9 mouse cellular contexts compared by ENCODE assay signal in genomic region chr9:102352186-102353055, GRCm38 (mm10). TPM values are rescaled to one million over a fixed set of nuclear protein-coding genes. Genes with fewer than 3 reads are reported as not detected.
DNase-seq lines count a peak whose midpoint lies in the region; ATAC-seq lines count a peak whose summit lies in the region.
"Had no signal": no experiment of that assay in that cellular context is flagged by ENCODE, and none has a peak within 500 bp of the region (broad histone marks: within the 10 kb centered on the region; RNA-seq: fewer than 3 reads in every experiment).

No protein-coding gene starts in this region.

- H3K36me3 ChIP-seq in heart, embryonic 10.5 days, result no peaks in the 10 kb centered on the region
- no peaks in the 10 kb centered on the region for H3K36me3 ChIP-seq in embryonic facial prominence, embryonic 15.5 days
- no peaks in the 10 kb centered on the region for H3K36me3 ChIP-seq in limb, embryonic 10.5 days
- H3K36me3 ChIP-seq in stomach, embryonic 16.5 days (ENCODE audit: control insufficient read depth, insufficient read depth, low read length), result no peaks in the 10 kb centered on the region

- H3K4me1 ChIP-seq in heart, embryonic 10.5 days, result peaks cover 42% of the 10 kb centered on the region
- peaks cover 22% of the 10 kb centered on the region for H3K4me1 ChIP-seq in embryonic facial prominence, embryonic 15.5 days
- H3K4me1 ChIP-seq in limb, embryonic 10.5 days, result peaks cover 26% of the 10 kb centered on the region
- H3K4me1 ChIP-seq in stomach, embryonic 16.5 days (ENCODE audit: control insufficient read depth, insufficient read depth, low read length), result peaks cover 5% of the 10 kb centered on the region; the same call in 1 of the 2 replicates

- no peaks in the 10 kb centered on the region for H3K9me3 ChIP-seq in heart, embryonic 10.5 days
- H3K9me3 ChIP-seq in embryonic facial prominence, embryonic 15.5 days (replicated peaks), result no peaks in the 10 kb centered on the region
- H3K9me3 ChIP-seq in limb, embryonic 10.5 days (replicated peaks), result no peaks in the 10 kb centered on the region
- no peaks in the 10 kb centered on the region for H3K9me3 ChIP-seq in stomach, embryonic 16.5 days (replicated peaks; ENCODE audit: control insufficient read depth, low read length)

- ATAC-seq in embryonic facial prominence, embryonic 15.5 days (ENCODE audit: insufficient number of reproducible peaks, low FRiP score, low TSS enrichment, low read depth), result no peak
- ATAC-seq in stomach, embryonic 16.5 days (ENCODE audit: insufficient read depth, low FRiP score), result no peak
- ATAC-seq in megakaryocyte progenitor cell, adult 5-6 weeks (replicated peaks; ENCODE audit: poor library complexity), result no peak

- intact Hi-C loops in heart, postnatal 10 days (cut with DNase I), result loop anchor here (2.0 to 10.0 kb wide), 6 partner anchors 88 to 1170 kb away; no protein-coding TSS in a partner anchor

- no peak overlapping the region for H3K9ac ChIP-seq in embryonic facial prominence, embryonic 15.5 days
- no peak overlapping the region for H3K9ac ChIP-seq in stomach, embryonic 16.5 days (ENCODE audit: low read length)

- no peak overlapping the region for H3K27ac ChIP-seq in heart, embryonic 10.5 days
- H3K27ac ChIP-seq in embryonic facial prominence, embryonic 15.5 days (replicated peaks), result no peak overlapping the region
- no peak overlapping the region for H3K27ac ChIP-seq in limb, embryonic 10.5 days
- H3K27ac ChIP-seq in stomach, embryonic 16.5 days (ENCODE audit: low read length), result no peak overlapping the region

- H3K4me3 ChIP-seq in heart, embryonic 10.5 days, result peak overlapping the region; percentile 72
- H3K4me3 ChIP-seq in embryonic facial prominence, embryonic 15.5 days (replicated peaks), result peak overlapping the region; percentile 54
- H3K4me3 ChIP-seq in limb, embryonic 10.5 days, result peak overlapping the region; percentile 68
- H3K4me3 ChIP-seq in stomach, embryonic 16.5 days (replicated peaks; ENCODE audit: low read length), result peak overlapping the region; percentile 62

- DNase-seq in heart, embryonic 10.5 days (ENCODE audit: low spot score), result peak; percentile 71
- no peak for DNase-seq in heart, postnatal 10 days
- DNase-seq in R1 (ENCODE audit: low read depth, low spot score), result peak; percentile 32
- peak; percentile 53 for DNase-seq in limb, embryonic 10.5 days (ENCODE audit: low spot score)
- DNase-seq in spleen, adult 12 weeks (ENCODE audit: low spot score), result no peak

- H3K27me3 ChIP-seq in heart, embryonic 10.5 days (ENCODE audit: insufficient read depth, poor library complexity, severe bottlenecking), result peaks cover 97% of the 10 kb centered on the region
- H3K27me3 ChIP-seq in embryonic facial prominence, embryonic 15.5 days, result peaks cover 87% of the 10 kb centered on the region
- H3K27me3 ChIP-seq in limb, embryonic 10.5 days (ENCODE audit: low read depth, poor library complexity, severe bottlenecking), result peaks cover 96% of the 10 kb centered on the region
- peaks cover 66% of the 10 kb centered on the region for H3K27me3 ChIP-seq in stomach, embryonic 16.5 days (ENCODE audit: control insufficient read depth, insufficient read depth, low read length)
- H3K27me3 ChIP-seq: CH12.LX had no signal

- WGBS in heart, embryonic 10.5 days, result 4% methylated on average over 30 of the region's 30 CpGs
- 2% methylated on average over 30 of the region's 30 CpGs for WGBS in embryonic facial prominence, embryonic 15.5 days
- 3% methylated on average over 30 of the region's 30 CpGs for WGBS in limb, embryonic 10.5 days
- WGBS in stomach, embryonic 16.5 days, result 7% methylated on average over 30 of the region's 30 CpGs

- peak overlapping the region; percentile 98 for H3K4me2 ChIP-seq in embryonic facial prominence, embryonic 15.5 days (replicated peaks)
- H3K4me2 ChIP-seq in stomach, embryonic 16.5 days (ENCODE audit: low read depth, low read length), result peak overlapping the region; percentile 93

RNA-seq across cellular contexts. Expression of gene Ephb1, which starts 2.1 kb away (rescaled TPM):
- polyA plus RNA-seq in heart, embryonic 10.5 days (2016; fragmentation: Nextera tagmentation; extraction: Ambion mirVana), result 0.52 and 1.3 TPM in 2 replicates
- total RNA-seq in heart, postnatal 10 days (2021), result 10 to 100 TPM in 1 of 2 experiments, 1 to 10 TPM in 1; 9.1 to 10.5 TPM
- polyA plus RNA-seq in embryonic facial prominence, embryonic 15.5 days (2015; fragmentation: Nextera tagmentation; extraction: Ambion mirVana), result 5.4 and 6.3 TPM in 2 replicates
- polyA plus RNA-seq in limb, embryonic 10.5 days (2016; fragmentation: Nextera tagmentation; extraction: Ambion mirVana), result 1.1 and 1.2 TPM in 2 replicates
- polyA plus RNA-seq in stomach, embryonic 16.5 days (2015; fragmentation: Nextera tagmentation; extraction: Ambion mirVana), result 3.6 TPM in 2 replicates
- total RNA-seq in megakaryocyte progenitor cell, adult 5-6 weeks (2015), result not detected in 2 replicates
- total RNA-seq in megakaryocyte progenitor cell, adult 5-6 weeks (2017), result not detected in 2 replicates
- total RNA-seq: CH12.LX had no signal

Comparison
In these comparisons a context has a peak if more than half of its experiments do, and no peak if none do; other contexts are left out.
1. DNase-seq: peak in heart, embryonic 10.5 days (single experiment), R1 (single experiment) and limb, embryonic 10.5 days (single experiment); none in heart, postnatal 10 days (0 of 2) and spleen, adult 12 weeks (single experiment).
2. Peak in every context shown above with its lines, with median percentiles within 50 percentile points of each other: H3K4me3 ChIP-seq.